Mouse (Mus musculus): ENCODE measurements around the gene S100a16.

Gene S100a16

GRCm38 (mm10) chr3:90515789-90516188, 21.3 kb upstream of the S100a16 start:
- in situ Hi-C loops (cut with MboI, MseI) = loop anchor here (5.0 kb wide), 1 partner anchor 67 kb away; no protein-coding TSS in a partner anchor

- in situ Hi-C loops (cut with MboI, MseI) = loop anchor here (5.0 kb wide), 1 partner anchor 65 kb away; no protein-coding TSS in a partner anchor
These were observed 19.3 kb upstream of the S100a16 start for GRCm38 (mm10) chr3:90517711-90518110.

- in situ Hi-C loops (cut with MboI, MseI) = no loop called here
These were observed 11.6 kb upstream of the S100a16 start for GRCm38 (mm10) chr3:90525421-90525820.

GRCm38 (mm10) chr3:90526076-90526475, 11.0 kb upstream of the S100a16 start:
- in situ Hi-C loops (cut with MboI, MseI) = no loop called here

GRCm38 (mm10) chr3:90526580-90526979, 10.5 kb upstream of the S100a16 start, which contains the start of gene S100a14:
Gene S100a14, plus strand, starts transcription at chr3:90526856.
- in situ Hi-C loops (cut with MboI, MseI) = no loop called here

DNA sequence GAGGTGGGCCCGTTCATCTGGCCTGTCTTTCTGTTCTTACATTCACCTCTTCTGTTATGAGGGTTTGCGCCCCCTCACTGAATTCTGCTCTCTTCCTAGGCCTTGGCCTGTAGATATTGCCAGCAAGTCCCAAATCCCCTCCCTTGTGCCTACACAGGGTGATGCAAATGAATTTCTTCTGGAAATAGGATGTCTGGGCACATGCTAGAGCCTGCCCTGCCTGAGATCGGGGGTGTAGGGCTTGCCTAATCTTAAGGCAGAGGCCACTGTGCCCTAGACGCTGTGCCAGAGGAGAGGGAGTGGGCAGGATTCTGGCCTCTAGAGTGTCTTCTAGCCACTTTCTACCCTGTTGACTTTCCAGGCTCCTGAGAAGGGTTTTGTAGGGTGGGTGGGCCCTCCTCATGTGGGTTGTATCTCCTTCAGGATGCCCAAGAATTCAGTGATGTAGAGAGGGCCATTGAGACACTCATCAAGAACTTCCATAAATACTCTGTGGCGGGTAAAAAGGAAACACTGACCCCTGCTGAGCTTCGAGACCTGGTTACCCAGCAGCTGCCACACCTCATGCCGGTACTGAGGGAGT, 9.7 kb upstream of the S100a16 start:
- in situ Hi-C loops (cut with MboI, MseI) = no loop called here

- in situ Hi-C loops (cut with MboI, MseI) = no loop called here
These were observed 5.3 kb upstream of the S100a16 start for GRCm38 (mm10) chr3:90531713-90532112.

DNA sequence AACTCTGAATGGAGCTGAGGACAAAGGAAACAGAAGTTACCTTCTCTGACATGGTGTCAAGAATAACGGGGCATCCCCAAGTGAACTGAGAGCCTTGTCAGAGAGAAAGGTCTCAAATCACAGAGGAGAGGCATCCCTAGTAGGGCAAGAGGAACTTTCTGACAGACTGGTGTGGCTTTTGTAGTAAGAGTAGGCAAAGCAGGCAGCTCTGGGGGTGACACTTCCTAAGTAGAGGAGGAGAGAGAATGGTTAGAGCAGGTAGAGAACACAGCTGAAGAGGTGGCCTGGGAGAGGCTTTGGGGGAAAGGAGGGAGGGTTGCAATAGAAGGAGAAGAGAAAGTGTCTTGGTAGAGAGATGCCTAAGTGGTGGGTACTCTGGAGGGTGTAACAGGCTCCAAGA, 1.6 kb upstream of the S100a16 start:
- in situ Hi-C loops (cut with MboI, MseI) = no loop called here

DNA sequence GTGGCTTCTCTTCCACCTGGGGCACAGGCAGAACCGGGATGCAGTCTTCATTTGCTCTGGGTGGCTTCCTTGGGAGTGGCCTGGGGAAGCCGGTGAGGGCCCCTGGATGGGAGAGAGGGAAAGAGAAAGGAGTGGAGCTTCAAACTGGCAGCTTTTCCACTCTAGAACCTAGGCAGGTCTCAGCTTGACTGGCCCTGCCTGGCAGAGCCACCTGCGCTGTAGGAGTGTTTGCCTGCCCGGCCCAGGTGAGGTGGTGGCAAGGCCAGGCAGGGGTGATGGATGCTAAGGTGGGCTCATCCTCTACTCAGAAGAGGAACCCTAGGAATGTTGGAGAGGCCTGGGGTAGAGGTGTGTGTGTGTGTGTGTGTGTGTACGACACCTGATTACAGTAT, 847 bp downstream of the S100a16 start:
- in situ Hi-C loops (cut with MboI, MseI) = no loop called here

- in situ Hi-C loops (cut with MboI, MseI) = no loop called here
These were observed 3.9 kb downstream of the S100a16 start for GRCm38 (mm10) chr3:90540904-90541303.

- in situ Hi-C loops (cut with MboI, MseI) = no loop called here
These were observed 12.8 kb downstream of the S100a16 start for GRCm38 (mm10) chr3:90549676-90550420.

- in situ Hi-C loops (cut with MboI, MseI) = no loop called here
These were observed 13.4 kb downstream of the S100a16 start for GRCm38 (mm10) chr3:90550421-90550790.

DNA sequence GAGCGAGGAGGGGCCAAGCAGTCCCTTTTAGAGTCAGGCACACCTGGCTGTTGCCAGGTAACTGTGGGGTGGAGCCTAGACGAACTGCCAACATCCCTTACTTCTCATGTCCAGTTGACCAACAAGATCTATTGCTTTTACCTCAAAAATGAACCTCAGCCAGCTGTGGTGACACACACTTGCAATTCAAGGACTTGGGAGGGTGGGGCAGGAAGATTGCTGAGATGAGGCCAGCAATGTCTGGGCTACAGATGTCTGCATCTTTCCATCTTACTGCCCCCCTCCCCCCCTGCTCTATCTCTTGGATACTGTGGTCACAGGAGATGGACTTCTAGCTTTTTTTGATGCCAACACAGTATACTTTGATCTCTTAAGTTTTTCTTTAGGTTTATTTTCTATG, 15.2 kb downstream of the S100a16 start:
- in situ Hi-C loops (cut with MboI, MseI) = no loop called here

GRCm38 (mm10) chr3:90555954-90556353, 18.9 kb downstream of the S100a16 start:
- in situ Hi-C loops (cut with MboI, MseI) = no loop called here

GRCm38 (mm10) chr3:90560008-90560628, 23.1 kb downstream of the S100a16 start, which contains the start of gene S100a3:
Gene S100a3, plus strand, starts transcription at chr3:90560578.
- in situ Hi-C loops (cut with MboI, MseI) = no loop called here

- in situ Hi-C loops (cut with MboI, MseI) = loop anchor here (5.0 kb wide), 1 partner anchor 38 kb away; the partner anchor contains the start of gene S100a6
These were observed 37.6 kb downstream of the S100a16 start for GRCm38 (mm10) chr3:90574691-90575090.

GRCm38 (mm10) chr3:90575320-90575719, 38.3 kb downstream of the S100a16 start:
- in situ Hi-C loops (cut with MboI, MseI) = loop anchor here (5.0 kb wide), 1 partner anchor 37 kb away; the partner anchor contains the start of gene S100a6

DNA sequence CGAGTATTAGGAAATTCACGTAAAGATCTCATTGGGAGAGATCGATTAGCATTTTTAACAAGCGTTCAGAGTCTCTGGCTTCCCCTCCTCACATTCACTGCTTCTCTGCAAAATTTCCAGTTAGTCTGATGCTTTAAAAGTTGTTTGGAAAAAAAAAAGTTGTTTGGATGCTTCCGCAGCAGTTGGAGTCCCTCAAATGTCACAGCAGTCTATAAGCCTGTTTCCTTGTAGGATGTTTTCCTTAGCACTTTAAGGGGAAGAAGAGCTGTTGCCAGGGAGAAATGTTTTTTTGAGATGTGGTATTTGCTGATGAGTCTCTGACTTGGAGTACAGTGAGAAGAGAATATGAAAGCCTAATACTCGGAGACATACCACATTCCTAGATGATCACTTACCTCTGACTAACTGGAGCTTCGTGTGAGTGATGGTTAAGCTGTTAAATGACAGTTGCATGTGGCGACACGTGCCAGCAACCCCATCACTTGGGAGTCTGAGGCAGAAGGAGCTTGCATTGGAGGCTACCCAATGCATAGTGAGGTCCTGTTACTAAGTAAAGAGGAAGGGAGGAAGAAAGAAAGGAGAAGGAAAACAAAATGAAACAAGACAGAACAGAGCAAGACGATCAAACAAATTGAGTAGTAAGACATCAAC, 39.4 kb downstream of the S100a16 start:
- in situ Hi-C loops (cut with MboI, MseI) = loop anchor here (5.0 kb wide), 1 partner anchor 36 kb away; the partner anchor contains the start of gene S100a6

- in situ Hi-C loops (cut with MboI, MseI) = loop anchor here (5.0 kb wide), 1 partner anchor 33 kb away; the partner anchor contains the start of gene S100a6
These were observed 42.4 kb downstream of the S100a16 start for GRCm38 (mm10) chr3:90579433-90579832.

- in situ Hi-C loops (cut with MboI, MseI) = loop anchor here (5.0 kb wide), 1 partner anchor 64 kb away; no protein-coding TSS in a partner anchor
These were observed 44.1 kb downstream of the S100a16 start for GRCm38 (mm10) chr3:90581141-90581540.

- in situ Hi-C loops (cut with MboI, MseI) = loop anchor here (5.0 kb wide), 1 partner anchor 65 kb away; no protein-coding TSS in a partner anchor
These were observed 45.1 kb downstream of the S100a16 start for GRCm38 (mm10) chr3:90582156-90582555.

DNA sequence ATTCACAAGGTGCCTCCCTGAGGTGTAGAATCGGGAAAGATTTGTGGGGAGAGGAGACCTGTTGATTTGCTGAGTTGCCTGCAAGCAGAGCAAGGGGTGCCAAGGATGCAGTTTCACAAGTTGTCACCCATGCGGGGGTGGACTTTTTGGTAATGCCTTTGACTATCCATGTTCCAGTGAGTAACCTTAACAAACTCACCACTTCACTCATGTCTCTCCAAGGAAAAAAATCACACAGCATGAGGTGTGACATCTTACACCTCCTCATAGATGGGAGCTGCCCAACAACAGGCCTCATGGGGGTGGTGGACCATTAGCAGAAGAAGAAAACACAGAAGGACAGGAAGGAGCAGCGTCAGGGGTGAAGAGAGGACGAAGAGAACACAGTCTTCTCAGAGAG, 45.5 kb downstream of the S100a16 start:
- in situ Hi-C loops (cut with MboI, MseI) = loop anchor here (5.0 kb wide), 1 partner anchor 65 kb away; no protein-coding TSS in a partner anchor

Measured in T-helper 1 cell (primary cell).